Comparison of ENCODE assay signal across 10 mouse cellular contexts in genomic region chr2:167350126-167350650, GRCm38 (mm10). TPM values are rescaled to one million over a fixed set of nuclear protein-coding genes. Genes with fewer than 3 reads are reported as not detected.
A peak's percentile ranks its signal among the peaks of the same experiment; 100 is the strongest.
DNase-seq lines count a peak whose midpoint lies in the region; ATAC-seq and TF ChIP-seq lines count a peak whose summit lies in the region.
"Had no signal": no experiment of that assay in that cellular context is flagged by ENCODE, and none has a peak within 500 bp of the region (broad histone marks: within the 10 kb centered on the region; RNA-seq: fewer than 3 reads in every experiment).

No protein-coding gene starts in this region.

- no peak for TF ChIP-seq CTCF in layer of hippocampus, adult 2 months (conservative IDR thresholded peaks at IDR 0.05)

- H3K9ac ChIP-seq in embryonic facial prominence, embryonic 13.5 days: no peak overlapping the region
- peak overlapping the region; percentile 89 for H3K9ac ChIP-seq in hindbrain, embryonic 14.5 days
- peak overlapping the region; percentile 59; the same call in 1 of the 2 replicates for H3K9ac ChIP-seq in midbrain, embryonic 13.5 days (replicated peaks)

- H3K9me3 ChIP-seq in embryonic facial prominence, embryonic 13.5 days: no peaks in the 10 kb centered on the region
- no peaks in the 10 kb centered on the region for H3K9me3 ChIP-seq in hindbrain, embryonic 14.5 days (ENCODE audit: control insufficient read depth, low read length)
- H3K9me3 ChIP-seq in midbrain, embryonic 13.5 days: no peaks in the 10 kb centered on the region

- no peak for DNase-seq in layer of hippocampus, adult 2 months (ENCODE audit: low spot score in 2 of 2)
- no peak for DNase-seq in layer of hippocampus, postnatal 36 days
- no peak for DNase-seq in hindbrain, embryonic 14.5 days (ENCODE audit: low spot score)
- no peak for DNase-seq in right cerebral cortex, postnatal 14 days
- DNase-seq in layer of hippocampus, postnatal 10 days (ENCODE audit: low spot score in 2 of 2): no peak
- no peak for DNase-seq in layer of hippocampus, adult 18-20 months (ENCODE audit: low spot score in 2 of 2)
- DNase-seq: kidney, adult 9 months; right cerebral cortex, adult 18-20 months had no signal

- H3K4me1 ChIP-seq in embryonic facial prominence, embryonic 13.5 days: peaks cover 28% of the 10 kb centered on the region
- peaks cover 17% of the 10 kb centered on the region for H3K4me1 ChIP-seq in hindbrain, embryonic 14.5 days (replicated peaks; ENCODE audit: control insufficient read depth, insufficient read depth, low read length)
- H3K4me1 ChIP-seq in midbrain, embryonic 13.5 days (replicated peaks): peaks cover 30% of the 10 kb centered on the region

- 58% methylated on average over 8 of the region's 8 CpGs for WGBS in embryonic facial prominence, embryonic 13.5 days
- 59% methylated on average over 8 of the region's 8 CpGs for WGBS in hindbrain, embryonic 14.5 days
- WGBS in midbrain, embryonic 13.5 days: 62% methylated on average over 8 of the region's 8 CpGs

- no peak for ATAC-seq in embryonic facial prominence, embryonic 13.5 days (ENCODE audit: insufficient number of reproducible peaks, insufficient read depth, low FRiP score, low TSS enrichment, low read depth)
- ATAC-seq in hindbrain, embryonic 14.5 days (ENCODE audit: low FRiP score): no peak
- ATAC-seq in midbrain, embryonic 13.5 days: no peak

- H3K4me2 ChIP-seq in embryonic facial prominence, embryonic 13.5 days: peak overlapping the region; percentile 89
- peak overlapping the region; percentile 85 for H3K4me2 ChIP-seq in hindbrain, embryonic 14.5 days (replicated peaks)
- peak overlapping the region; percentile 70 for H3K4me2 ChIP-seq in midbrain, embryonic 13.5 days (replicated peaks)

- no peak overlapping the region for H3K27ac ChIP-seq in layer of hippocampus, adult 2 months
- no peak overlapping the region for H3K27ac ChIP-seq in embryonic facial prominence, embryonic 13.5 days
- H3K27ac ChIP-seq in hindbrain, embryonic 14.5 days: no peak overlapping the region
- no peak overlapping the region for H3K27ac ChIP-seq in midbrain, embryonic 13.5 days

- peak overlapping the region; percentile 77 for H3K4me3 ChIP-seq in layer of hippocampus, adult 2 months
- H3K4me3 ChIP-seq in embryonic facial prominence, embryonic 13.5 days: peak overlapping the region; percentile 83; the same call in 1 of the 2 replicates
- peak overlapping the region; percentile 80 for H3K4me3 ChIP-seq in hindbrain, embryonic 14.5 days (replicated peaks; ENCODE audit: low read length)
- peak overlapping the region; percentile 76 for H3K4me3 ChIP-seq in midbrain, embryonic 13.5 days (replicated peaks)

- H3K27me3 ChIP-seq in embryonic facial prominence, embryonic 13.5 days: peaks cover 16% of the 10 kb centered on the region
- 0 out of 2 replicates have a peak, but pooled peaks cover 2% of the 10 kb centered on the region for H3K27me3 ChIP-seq in hindbrain, embryonic 14.5 days (ENCODE audit: control insufficient read depth, insufficient read depth, low read length)
- peaks cover 21% of the 10 kb centered on the region for H3K27me3 ChIP-seq in midbrain, embryonic 13.5 days

- no peaks in the 10 kb centered on the region for H3K36me3 ChIP-seq in embryonic facial prominence, embryonic 13.5 days
- no peaks in the 10 kb centered on the region for H3K36me3 ChIP-seq in hindbrain, embryonic 14.5 days (replicated peaks; ENCODE audit: control insufficient read depth, insufficient read depth)
- H3K36me3 ChIP-seq in midbrain, embryonic 13.5 days: no peaks in the 10 kb centered on the region

RNA-seq across cellular contexts. Expression of gene B4galt5, which starts 1.2 kb away (rescaled TPM):
- 10 to 100 TPM; 38.1 to 43.9 TPM for total RNA-seq in layer of hippocampus, adult 2 months (2021)
- total RNA-seq in layer of hippocampus, postnatal 36 days (2021): 10 to 100 TPM; 44.2 to 49.7 TPM
- 7.6 and 8.9 TPM in 2 replicates for polyA plus RNA-seq in embryonic facial prominence, embryonic 13.5 days (2015; fragmentation: Nextera tagmentation; extraction: Ambion mirVana)
- polyA plus RNA-seq in hindbrain, embryonic 14.5 days (2014; fragmentation: Nextera tagmentation; extraction: Ambion mirVana): 24.7 and 33.3 TPM in 2 replicates
- 10.6 and 11.2 TPM in 2 replicates for polyA plus RNA-seq in midbrain, embryonic 13.5 days (2015; fragmentation: Nextera tagmentation; extraction: Ambion mirVana)
- 10 to 100 TPM; 72.7 to 76.9 TPM for total RNA-seq in layer of hippocampus, postnatal 10 days (2021)
- total RNA-seq in layer of hippocampus, adult 18-20 months (2021): 10 to 100 TPM; 43.7 to 44.5 TPM
